Mouse (Mus musculus) kidney, adult 2 months (tissue): Measurements from ENCODE around the gene Mstn.

Experiments used
- CTCF ChIP-seq: fragments of 200-500 bp; conservative IDR thresholded peaks from 2 replicates; pipeline ENCODE4 v1.5.1; 2011; ENCODE audit warnings: low read depth, mild to moderate bottlenecking, control low read depth, low read length, moderate library complexity, mixed read lengths; ENCODE audit not compliant: insufficient read depth, insufficient read length
- POLR2A ChIP-seq: fragments of 200-500 bp; IDR thresholded peaks from one replicate; pipeline ENCODE4 v1.6.1; 2011; ENCODE audit warnings: low read depth, low read length, control low read depth

DNA sequence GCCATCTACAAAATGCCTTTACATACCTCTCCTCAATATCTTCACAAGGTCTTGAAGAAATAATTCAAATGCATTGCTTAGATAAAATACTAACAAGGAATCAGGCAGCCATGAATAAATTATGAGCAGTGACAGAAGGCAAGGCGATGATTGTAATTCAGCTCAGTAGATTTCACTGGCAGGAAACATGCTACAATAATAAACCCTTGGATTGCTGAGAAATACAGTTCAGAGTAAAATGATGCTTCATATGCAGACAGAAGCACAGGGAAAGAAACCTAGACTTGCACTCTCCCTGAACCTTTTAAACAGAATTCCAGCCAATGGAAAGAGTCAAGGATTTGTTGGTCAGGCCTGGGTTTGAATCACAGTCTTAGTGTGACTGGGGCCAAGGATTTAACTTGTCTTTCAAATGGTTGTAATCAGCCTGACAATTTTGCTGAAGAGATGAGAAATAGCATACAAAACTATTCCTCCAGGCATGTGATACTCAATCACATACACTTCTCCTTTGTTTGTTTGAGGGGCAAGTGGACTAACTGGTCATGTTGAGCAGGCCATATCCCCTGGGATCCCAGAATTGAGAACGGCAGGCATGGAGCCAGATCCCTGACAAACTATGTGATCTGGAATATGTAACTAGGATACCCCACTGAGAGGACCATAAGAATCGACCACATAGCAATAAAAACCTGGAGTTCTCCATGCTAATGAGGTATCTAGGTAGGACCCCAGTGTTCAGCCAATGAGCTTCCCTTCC is 42.5 kb upstream of the Mstn start:
- TF ChIP-seq POLR2A (no peak), CTCF (no peak)
